ENCODE assay signal across 15 mouse cellular contexts in genomic region chr9:21315421-21315820, GRCm38 (mm10). TPM values are rescaled to one million over a fixed set of nuclear protein-coding genes. Genes with fewer than 3 reads are reported as not detected.
DNase-seq lines count a peak whose midpoint lies in the region; ATAC-seq and TF ChIP-seq lines count a peak whose summit lies in the region.
"Had no signal": no experiment of that assay in that cellular context is flagged by ENCODE, and none has a peak within 500 bp of the region (broad histone marks: within the 10 kb centered on the region; RNA-seq: fewer than 3 reads in every experiment).

No protein-coding gene starts in this region.

- in situ Hi-C loops in ES-E14 (cut with MboI; ENCODE audit: low sequenced_read_pairs in 2 of 2, unreplicated experiment in 2 of 2), result no loop called here

- no peak for DNase-seq in liver, embryonic 13.5 days
- DNase-seq in liver, embryonic 11.5 days (ENCODE audit: low spot score), result no peak
- DNase-seq in ES-E14 (ENCODE audit: low read depth, low spot score) (no peak), adipocyte (ENCODE audit: low spot score) (peak; percentile 60)
- peak; percentile 32 to 61 for DNase-seq in gastrocnemius, postnatal 4 days (ENCODE audit: low spot score in 2 of 2)
- DNase-seq: cerebellum, postnatal 36 days; kidney, postnatal 36 days; layer of hippocampus, postnatal 36 days; left cerebral cortex, postnatal 4 days had no signal

- H3K27ac ChIP-seq in liver, embryonic 13.5 days, result peak overlapping the region; percentile 77; the same call in 1 of the 2 replicates
- no peak overlapping the region for H3K27ac ChIP-seq in liver, embryonic 11.5 days (ENCODE audit: low read depth, low read length)
- no peak overlapping the region; the same call in 1 of the 2 replicates for H3K27ac ChIP-seq in ES-E14 (ENCODE audit: insufficient read depth, low read depth, low read length, poor library complexity, severe bottlenecking)
- no peak overlapping the region for H3K27ac ChIP-seq in forebrain, embryonic 15.5 days (replicated peaks)
- H3K27ac ChIP-seq: hindbrain, embryonic 12.5 days; lung, embryonic 15.5 days had no signal

- H3K4me1 ChIP-seq in liver, embryonic 13.5 days (replicated peaks), result peaks cover 48% of the 10 kb centered on the region
- H3K4me1 ChIP-seq in liver, embryonic 11.5 days (replicated peaks; ENCODE audit: control insufficient read depth, insufficient read depth, low read length), result peaks cover 22% of the 10 kb centered on the region
- H3K4me1 ChIP-seq in ES-E14 (ENCODE audit: control insufficient read depth in 2 of 2, insufficient read depth in 2 of 2, low read length in 2 of 2, poor library complexity in 1 of 2), result peaks cover 6 to 15% of the 10 kb centered on the region in 2 experiments; a peak in 2 of 4 replicates
- peaks cover 8% of the 10 kb centered on the region; the same call in 1 of the 2 replicates for H3K4me1 ChIP-seq in forebrain, embryonic 15.5 days
- H3K4me1 ChIP-seq: hindbrain, embryonic 12.5 days had no signal

- no peak overlapping the region for H3K4me2 ChIP-seq in liver, embryonic 13.5 days
- no peak overlapping the region for H3K4me2 ChIP-seq in liver, embryonic 11.5 days
- no peak overlapping the region for H3K4me2 ChIP-seq in forebrain, embryonic 15.5 days (replicated peaks)
- H3K4me2 ChIP-seq: heart, embryonic 12.5 days; hindbrain, embryonic 12.5 days; lung, embryonic 15.5 days had no signal

- ATAC-seq in liver, embryonic 13.5 days (ENCODE audit: low read depth), result no peak
- ATAC-seq in liver, embryonic 11.5 days (replicated peaks; ENCODE audit: low FRiP score), result no peak
- ATAC-seq in forebrain, embryonic 15.5 days (replicated peaks), result no peak
- no peak for ATAC-seq in granulocyte monocyte progenitor cell, adult 5-6 weeks (replicated peaks; ENCODE audit: poor library complexity, severe bottlenecking)
- ATAC-seq: intestine, embryonic 16.5 days had no signal

- H3K4me3 ChIP-seq in liver, embryonic 13.5 days (replicated peaks), result no peak overlapping the region
- H3K4me3 ChIP-seq in liver, embryonic 11.5 days (ENCODE audit: low read depth, low read length), result no peak overlapping the region
- no peak overlapping the region for H3K4me3 ChIP-seq in ES-E14 (ENCODE audit: insufficient read depth in 1 of 2, low read depth in 1 of 2, low read length in 2 of 2, poor library complexity in 1 of 2, severe bottlenecking in 1 of 2)
- H3K4me3 ChIP-seq in forebrain, embryonic 15.5 days, result no peak overlapping the region
- H3K4me3 ChIP-seq: heart, embryonic 12.5 days; hindbrain, embryonic 12.5 days; lung, embryonic 15.5 days had no signal

- peaks cover 17% of the 10 kb centered on the region for H3K27me3 ChIP-seq in liver, embryonic 13.5 days
- H3K27me3 ChIP-seq in liver, embryonic 11.5 days (replicated peaks; ENCODE audit: control insufficient read depth, insufficient read depth, low read length), result peaks cover 15% of the 10 kb centered on the region
- peaks cover 16% of the 10 kb centered on the region for H3K27me3 ChIP-seq in forebrain, embryonic 15.5 days

- 0 out of 2 replicates have a peak, but pooled peaks cover 2% of the 10 kb centered on the region for H3K9me3 ChIP-seq in liver, embryonic 13.5 days (replicated peaks)
- H3K9me3 ChIP-seq in liver, embryonic 11.5 days (ENCODE audit: control insufficient read depth, low read length), result no peaks in the 10 kb centered on the region
- no peaks in the 10 kb centered on the region for H3K9me3 ChIP-seq in ES-E14 (ENCODE audit: control insufficient read depth, insufficient read depth, low read depth, low read length)
- no peaks in the 10 kb centered on the region for H3K9me3 ChIP-seq in forebrain, embryonic 15.5 days
- H3K9me3 ChIP-seq: hindbrain, embryonic 12.5 days; lung, embryonic 15.5 days had no signal

- H3K9ac ChIP-seq in liver, embryonic 13.5 days, result no peak overlapping the region
- H3K9ac ChIP-seq in liver, embryonic 11.5 days (ENCODE audit: low read depth, low read length), result no peak overlapping the region
- H3K9ac ChIP-seq in ES-E14 (ENCODE audit: insufficient read depth, low read depth, low read length, poor library complexity, severe bottlenecking), result peak overlapping the region; percentile 19; the same call in 1 of the 2 replicates
- H3K9ac ChIP-seq in forebrain, embryonic 15.5 days (replicated peaks), result no peak overlapping the region
- H3K9ac ChIP-seq: heart, embryonic 12.5 days; hindbrain, embryonic 12.5 days; lung, embryonic 15.5 days had no signal

- WGBS in liver, embryonic 13.5 days (ENCODE audit: insufficient replicate concordance), result 58% methylated on average over 5 of the region's 5 CpGs
- 50% methylated on average over 5 of the region's 5 CpGs for WGBS in liver, embryonic 11.5 days
- 59% methylated on average over 5 of the region's 5 CpGs for WGBS in forebrain, embryonic 15.5 days

- H3K36me3 ChIP-seq in liver, embryonic 13.5 days, result no peaks in the 10 kb centered on the region
- no peaks in the 10 kb centered on the region for H3K36me3 ChIP-seq in liver, embryonic 11.5 days (ENCODE audit: control insufficient read depth, insufficient read depth, low read length)
- H3K36me3 ChIP-seq in ES-E14 (ENCODE audit: control insufficient read depth, insufficient read depth, low read length, poor library complexity, severe bottlenecking), result no peaks in the 10 kb centered on the region
- H3K36me3 ChIP-seq in forebrain, embryonic 15.5 days, result no peaks in the 10 kb centered on the region
- H3K36me3 ChIP-seq: heart, embryonic 12.5 days; hindbrain, embryonic 12.5 days; lung, embryonic 15.5 days had no signal

TF ChIP-seq in ES-E14, 5 proteins besides CTCF, POLR2A, EP300 and RAD21:
- TF ChIP-seq ZNF384 (IDR thresholded peaks at IDR 0.05; ENCODE audit: low read depth, low read length) (no peak), ZC3H11A (IDR thresholded peaks at IDR 0.05; ENCODE audit: borderline replicate concordance, low read depth, low read length) (no peak)

RNA-seq across cellular contexts. Expression of gene Ap1m2, which starts 3.3 kb away (rescaled TPM):
- polyA plus RNA-seq in liver, embryonic 13.5 days (2015; fragmentation: Nextera tagmentation; extraction: Ambion mirVana), result 0.17 and 0.24 TPM in 2 replicates
- polyA plus RNA-seq in liver, embryonic 11.5 days (2014; fragmentation: Nextera tagmentation; extraction: Ambion mirVana), result 1.2 and 1.6 TPM in 2 replicates
- total RNA-seq in ES-E14 (2012; rRNA removed), result 9.8 and 17.1 TPM in 2 replicates
- not detected for total RNA-seq in gastrocnemius, postnatal 4 days (2021)
- 1.1 and 1.4 TPM in 2 replicates for polyA plus RNA-seq in forebrain, embryonic 15.5 days (2015; fragmentation: Nextera tagmentation; extraction: Ambion mirVana)
- 2.5 and 5.4 TPM in 2 replicates for total RNA-seq in granulocyte monocyte progenitor cell, adult 5-6 weeks (2014; fragmentation: Nextera tagmentation)
- total RNA-seq in granulocyte monocyte progenitor cell, adult 5-6 weeks (2017), result 0.10 and 0.43 TPM in 2 replicates

RNA-seq across cellular contexts. Expression of gene Slc44a2, which starts 5.1 kb away (rescaled TPM):
- polyA plus RNA-seq in liver, embryonic 13.5 days (2015; fragmentation: Nextera tagmentation; extraction: Ambion mirVana), result 17.3 and 19.1 TPM in 2 replicates
- polyA plus RNA-seq in liver, embryonic 11.5 days (2014; fragmentation: Nextera tagmentation; extraction: Ambion mirVana), result 57.2 and 61.2 TPM in 2 replicates
- 46.0 and 73.1 TPM in 2 replicates for total RNA-seq in ES-E14 (2012; rRNA removed)
- total RNA-seq in gastrocnemius, postnatal 4 days (2021), result 100 to 1,000 TPM; 139 to 151 TPM
- polyA plus RNA-seq in forebrain, embryonic 15.5 days (2015; fragmentation: Nextera tagmentation; extraction: Ambion mirVana), result 77.4 and 77.8 TPM in 2 replicates
- 117 and 134 TPM in 2 replicates for total RNA-seq in granulocyte monocyte progenitor cell, adult 5-6 weeks (2014; fragmentation: Nextera tagmentation)
- 83.5 and 89.1 TPM in 2 replicates for total RNA-seq in granulocyte monocyte progenitor cell, adult 5-6 weeks (2017)

RNA-seq across cellular contexts. Expression of gene Cdkn2d, which starts 24.2 kb away (rescaled TPM):
- polyA plus RNA-seq in liver, embryonic 13.5 days (2015; fragmentation: Nextera tagmentation; extraction: Ambion mirVana), result 104 and 105 TPM in 2 replicates
- polyA plus RNA-seq in liver, embryonic 11.5 days (2014; fragmentation: Nextera tagmentation; extraction: Ambion mirVana), result 48.0 and 48.2 TPM in 2 replicates
- 9.6 and 12.7 TPM in 2 replicates for total RNA-seq in ES-E14 (2012; rRNA removed)
- total RNA-seq in gastrocnemius, postnatal 4 days (2021), result 10 to 100 TPM; 20.5 to 24.0 TPM
- 91.3 and 97.9 TPM in 2 replicates for polyA plus RNA-seq in forebrain, embryonic 15.5 days (2015; fragmentation: Nextera tagmentation; extraction: Ambion mirVana)
- 11.0 and 12.9 TPM in 2 replicates for total RNA-seq in granulocyte monocyte progenitor cell, adult 5-6 weeks (2014; fragmentation: Nextera tagmentation)
- 15.4 and 16.7 TPM in 2 replicates for total RNA-seq in granulocyte monocyte progenitor cell, adult 5-6 weeks (2017)

RNA-seq across cellular contexts. Expression of gene Kri1, which starts 27.7 kb away (rescaled TPM):
- 9.9 and 10.3 TPM in 2 replicates for polyA plus RNA-seq in liver, embryonic 13.5 days (2015; fragmentation: Nextera tagmentation; extraction: Ambion mirVana)
- polyA plus RNA-seq in liver, embryonic 11.5 days (2014; fragmentation: Nextera tagmentation; extraction: Ambion mirVana), result 19.3 and 24.2 TPM in 2 replicates
- 81.6 and 108 TPM in 2 replicates for total RNA-seq in ES-E14 (2012; rRNA removed)
- total RNA-seq in gastrocnemius, postnatal 4 days (2021), result 10 to 100 TPM; 18.1 to 21.3 TPM
- 18.0 and 18.1 TPM in 2 replicates for polyA plus RNA-seq in forebrain, embryonic 15.5 days (2015; fragmentation: Nextera tagmentation; extraction: Ambion mirVana)
- 50.9 and 56.3 TPM in 2 replicates for total RNA-seq in granulocyte monocyte progenitor cell, adult 5-6 weeks (2014; fragmentation: Nextera tagmentation)
- 59.5 and 86.0 TPM in 2 replicates for total RNA-seq in granulocyte monocyte progenitor cell, adult 5-6 weeks (2017)

RNA-seq across cellular contexts. Expression of gene Atg4d, which starts 50.3 kb away (rescaled TPM):
- polyA plus RNA-seq in liver, embryonic 13.5 days (2015; fragmentation: Nextera tagmentation; extraction: Ambion mirVana), result 85.5 and 86.2 TPM in 2 replicates
- polyA plus RNA-seq in liver, embryonic 11.5 days (2014; fragmentation: Nextera tagmentation; extraction: Ambion mirVana), result 57.0 and 61.1 TPM in 2 replicates
- total RNA-seq in ES-E14 (2012; rRNA removed), result 23.8 and 32.7 TPM in 2 replicates
- total RNA-seq in gastrocnemius, postnatal 4 days (2021), result 10 to 100 TPM; 28.0 to 30.0 TPM
- 53.1 and 55.0 TPM in 2 replicates for polyA plus RNA-seq in forebrain, embryonic 15.5 days (2015; fragmentation: Nextera tagmentation; extraction: Ambion mirVana)
- 6.4 and 8.9 TPM in 2 replicates for total RNA-seq in granulocyte monocyte progenitor cell, adult 5-6 weeks (2014; fragmentation: Nextera tagmentation)
- total RNA-seq in granulocyte monocyte progenitor cell, adult 5-6 weeks (2017), result 5.5 and 5.9 TPM in 2 replicates

Comparison
In these comparisons a context has a peak if more than half of its experiments do, and no peak if none do; other contexts are left out.
1. DNase-seq: peak in adipocyte (single experiment) and gastrocnemius, postnatal 4 days (2 of 2); none in liver, embryonic 13.5 days (single experiment), liver, embryonic 11.5 days (single experiment) and ES-E14 (single experiment).